Mouse (Mus musculus) limb, embryonic 14.5 days (tissue): ENCODE data around the gene Myo10. TPM values are rescaled to one million over a fixed set of nuclear protein-coding genes. Genes with fewer than 3 reads are reported as not detected.

Source experiments
- ATAC-seq: fragments of 200-750 bp; cut with Nextera tagmentation; 2 replicates; pipeline ENCODE4 v1.8.0; 2017; ENCODE audit warnings: low read depth, moderate number of reproducible peaks, moderate TSS enrichment; ENCODE audit not compliant: low FRiP score
- DNase-seq: peaks from one replicate; pipeline ENCODE4 v3.0.0-alpha.2; 2015; ENCODE audit warnings: low spot score
- H3K27ac ChIP-seq: fragments of 300-500 bp; sonication (generic); replicated peaks from 2 replicates; pipeline ENCODE4 v1.5.1; 2014; ENCODE audit warnings: low read depth, mild to moderate bottlenecking, low read length, moderate library complexity, mixed read lengths
- H3K27me3 ChIP-seq: fragments of 300-500 bp; sonication (generic); 2 replicates; pipeline ENCODE4 v1.6.1; 2014; ENCODE audit warnings: low read length, mixed read lengths; ENCODE audit not compliant: control insufficient read depth, insufficient read depth
- H3K36me3 ChIP-seq: fragments of 300-500 bp; sonication (generic); 2 replicates; pipeline ENCODE4 v1.6.1; 2014; ENCODE audit warnings: mild to moderate bottlenecking, low read length, moderate library complexity, mixed read lengths; ENCODE audit not compliant: control insufficient read depth, insufficient read depth
- H3K4me1 ChIP-seq: fragments of 300-500 bp; sonication (generic); 2 replicates; pipeline ENCODE4 v1.6.1; 2014; ENCODE audit warnings: antibody characterized with exemption, low read length, mixed read lengths; ENCODE audit not compliant: control insufficient read depth, insufficient read depth
- H3K4me2 ChIP-seq: fragments of 300-500 bp; sonication (generic); replicated peaks from 2 replicates; pipeline ENCODE4 v1.6.1; 2014; ENCODE audit warnings: low read depth, mild to moderate bottlenecking, low read length, moderate library complexity; ENCODE audit not compliant: severe bottlenecking
- H3K4me3 ChIP-seq: fragments of 300-500 bp; sonication (generic); replicated peaks from 2 replicates; pipeline ENCODE4 v1.5.1; 2014; ENCODE audit warnings: low read length
- H3K9ac ChIP-seq: fragments of 300-500 bp; sonication (generic); 2 replicates; pipeline ENCODE4 v1.6.1; 2014; ENCODE audit warnings: mild to moderate bottlenecking, low read depth, low read length, moderate library complexity; ENCODE audit not compliant: severe bottlenecking
- H3K9me3 ChIP-seq: fragments of 300-500 bp; sonication (generic); 2 replicates; pipeline ENCODE4 v1.6.1; 2016; ENCODE audit warnings: low read length; ENCODE audit not compliant: control insufficient read depth
- POLR2A ChIP-seq: fragments of 200-500 bp; IDR thresholded peaks from 2 replicates; pipeline ENCODE4 v1.8.0; 2012; ENCODE audit warnings: inconsistent platforms, mild to moderate bottlenecking, moderate library complexity, borderline replicate concordance; ENCODE audit not compliant: insufficient read depth, insufficient read length; ENCODE audit errors: extremely low read depth
- WGBS: fragments of 180-500 bp; shearing (Covaris S2); extraction: QIAGEN DNeasy Blood & Tissue Kit; methylation state at CpG from one replicate; pipeline ENCODE4 v1.1.7; 2014; 5-methylcytosine and 5-hydroxymethylcytosine counted together
- polyA plus RNA-seq, 2 experiments: library from polyadenylated mRNA; depleted of rRNA in 1 of 2; stranded (reverse) in 1 of 2; unstranded in 1 of 2; fragments of >200 nt; fragmentation: Nextera tagmentation in 1 of 2; extraction: Ambion mirVana in 1 of 2; gene quantifications; 2 replicates each; pipeline versions ENCODE4 v1.2.1 to v1.2.3; 2012 to 2014

Gene Myo10
- polyA plus RNA-seq, 2 experiments = 26.9 to 28.8 TPM

DNA sequence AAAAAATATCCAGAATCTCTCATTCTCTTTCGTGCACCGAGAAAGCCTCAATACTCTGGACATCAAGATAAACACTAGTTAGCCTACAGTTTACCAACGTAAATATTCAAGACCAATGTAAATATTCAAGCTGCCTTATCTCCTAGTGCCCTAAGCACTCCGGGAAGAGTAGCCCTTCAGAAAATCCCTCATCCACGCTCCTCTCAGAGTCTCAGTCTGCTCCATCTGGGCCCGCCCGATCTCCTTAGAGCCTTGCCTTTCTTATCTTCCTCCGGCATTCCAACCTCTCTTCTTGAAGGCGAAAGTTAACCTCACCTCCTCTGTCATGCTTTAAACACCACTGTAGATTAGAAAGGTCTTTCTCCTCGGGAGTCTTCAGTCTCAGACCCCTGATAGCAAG lies 13.1 kb upstream of the Myo10 start:
- no peaks in the 10 kb centered on the region for H3K9me3 ChIP-seq
- H3K9ac ChIP-seq = no peak overlapping the region
- no peaks in the 10 kb centered on the region for H3K27me3 ChIP-seq
- no peak overlapping the region for H3K27ac ChIP-seq
- no peak overlapping the region for H3K4me2 ChIP-seq
- no peaks in the 10 kb centered on the region for H3K36me3 ChIP-seq
- ATAC-seq (no peak), DNase-seq (no peak)
- TF ChIP-seq POLR2A = no peak
- no peak overlapping the region for H3K4me3 ChIP-seq
- 70% methylated on average over 10 of the region's 10 CpGs for WGBS
- H3K4me1 ChIP-seq = no peaks in the 10 kb centered on the region

DNA sequence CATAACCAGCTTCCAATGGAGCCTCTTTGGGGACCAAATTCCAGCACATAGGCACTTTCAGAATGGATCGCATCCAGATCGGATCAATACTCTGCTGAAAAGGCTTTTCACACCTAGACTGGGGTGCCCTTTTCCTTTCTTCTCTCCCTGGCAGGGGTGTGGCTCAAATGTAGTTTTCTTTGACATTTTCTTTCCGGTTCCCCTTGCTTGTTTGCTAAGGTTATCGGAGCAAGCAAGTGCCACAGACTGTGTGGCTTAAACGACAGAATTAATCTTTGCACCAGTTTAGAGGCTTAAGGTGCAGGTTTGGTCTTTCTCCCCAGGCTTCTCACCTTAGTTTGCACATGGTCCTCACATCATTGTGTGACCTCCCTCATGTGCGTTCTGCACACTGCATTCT lies 11.1 kb upstream of the Myo10 start:
- TF ChIP-seq POLR2A = no peak
- no peaks in the 10 kb centered on the region for H3K4me1 ChIP-seq
- 76% methylated on average over 6 of the region's 6 CpGs for WGBS
- no peak overlapping the region for H3K4me2 ChIP-seq
- no peak overlapping the region for H3K27ac ChIP-seq
- no peaks in the 10 kb centered on the region for H3K36me3 ChIP-seq
- ATAC-seq (no peak), DNase-seq (no peak)
- H3K9me3 ChIP-seq = no peaks in the 10 kb centered on the region
- no peak overlapping the region for H3K4me3 ChIP-seq
- no peaks in the 10 kb centered on the region for H3K27me3 ChIP-seq
- no peak overlapping the region for H3K9ac ChIP-seq

DNA sequence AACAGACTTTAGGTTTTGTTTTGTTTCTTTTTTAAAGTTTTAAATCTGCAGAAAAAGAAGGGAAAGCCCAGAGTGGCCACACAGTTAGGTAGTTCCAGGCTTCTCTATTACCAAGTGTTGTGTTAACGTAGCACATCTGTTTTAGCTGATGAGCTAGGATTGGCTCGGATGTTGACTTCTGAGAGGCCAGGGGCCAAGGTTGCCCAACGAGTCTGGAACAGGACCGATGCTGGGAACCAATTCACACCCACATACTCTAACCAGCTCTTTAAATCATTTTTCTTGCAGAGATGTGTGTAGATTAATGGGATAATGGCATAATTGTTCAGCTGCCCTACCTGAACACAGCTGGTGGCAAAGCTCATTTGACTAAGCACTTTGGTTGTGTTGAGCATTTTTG lies 1.8 kb upstream of the Myo10 start:
- Histone ChIP-seq H3K4me2 (no peak overlapping the region), H3K36me3 (no peaks in the 10 kb centered on the region), H3K4me3 (no peak overlapping the region), H3K4me1 (peaks cover 23% of the 10 kb centered on the region), H3K27ac (no peak overlapping the region), H3K9me3 (no peaks in the 10 kb centered on the region), H3K27me3 (no peaks in the 10 kb centered on the region), H3K9ac (no peak overlapping the region)
- 56% methylated on average over 4 of the region's 4 CpGs for WGBS
- TF ChIP-seq POLR2A = no peak
- ATAC-seq (no peak), DNase-seq (no peak)

DNA sequence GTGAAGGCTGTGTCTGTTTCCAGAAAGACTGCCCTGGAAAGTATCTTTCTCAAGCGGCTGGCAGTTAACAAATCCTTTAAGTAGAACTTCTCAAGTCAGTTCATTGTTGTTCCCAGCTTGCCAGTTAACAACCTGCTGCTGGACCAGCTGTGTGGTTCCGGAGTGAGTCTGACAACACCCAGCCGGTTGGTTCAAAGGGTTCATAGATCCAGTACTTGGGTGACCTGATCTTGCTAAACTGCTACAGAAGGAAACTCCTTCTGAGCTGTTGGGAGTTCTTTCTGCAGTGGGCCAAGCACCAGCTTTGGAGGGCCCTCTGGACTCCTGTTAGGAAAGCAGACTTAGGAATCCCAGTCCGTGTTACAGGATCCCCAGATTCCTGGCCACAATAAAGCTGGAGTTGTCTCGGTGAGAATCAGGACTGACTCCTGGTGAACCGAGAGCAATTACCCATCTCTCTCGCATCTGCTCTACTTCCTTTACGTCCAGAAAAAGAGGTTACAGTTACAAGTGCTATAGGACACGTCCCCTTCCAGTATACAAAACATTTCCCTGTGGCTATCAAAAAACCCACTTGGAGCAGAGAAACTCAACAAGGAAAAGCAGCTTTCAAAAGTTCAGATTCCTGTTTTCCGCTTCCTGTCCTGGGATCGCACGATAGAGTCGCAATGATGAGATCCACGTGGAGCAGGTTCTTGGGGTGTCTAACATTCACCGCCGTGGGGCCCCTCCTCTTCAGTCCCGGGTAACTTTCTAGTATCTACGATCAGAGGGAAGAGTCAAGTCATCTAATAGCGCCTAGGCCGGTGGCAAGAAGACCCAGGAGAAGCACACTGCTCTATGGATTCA lies 750 bp upstream of the Myo10 start:
- peak overlapping the region; percentile 76 for H3K4me2 ChIP-seq
- WGBS = 7% methylated on average over 20 of the region's 20 CpGs
- H3K9me3 ChIP-seq = no peaks in the 10 kb centered on the region
- H3K36me3 ChIP-seq = no peaks in the 10 kb centered on the region
- peak overlapping the region; percentile 36 for H3K9ac ChIP-seq
- H3K27ac ChIP-seq = no peak overlapping the region
- ATAC-seq = peak; percentile 21; the same call in 1 of the 2 replicates
- peak overlapping the region; percentile 91 for H3K4me3 ChIP-seq
- TF ChIP-seq POLR2A = no peak
- DNase-seq = no peak
- H3K4me1 ChIP-seq = peaks cover 30% of the 10 kb centered on the region
- no peaks in the 10 kb centered on the region for H3K27me3 ChIP-seq

DNA sequence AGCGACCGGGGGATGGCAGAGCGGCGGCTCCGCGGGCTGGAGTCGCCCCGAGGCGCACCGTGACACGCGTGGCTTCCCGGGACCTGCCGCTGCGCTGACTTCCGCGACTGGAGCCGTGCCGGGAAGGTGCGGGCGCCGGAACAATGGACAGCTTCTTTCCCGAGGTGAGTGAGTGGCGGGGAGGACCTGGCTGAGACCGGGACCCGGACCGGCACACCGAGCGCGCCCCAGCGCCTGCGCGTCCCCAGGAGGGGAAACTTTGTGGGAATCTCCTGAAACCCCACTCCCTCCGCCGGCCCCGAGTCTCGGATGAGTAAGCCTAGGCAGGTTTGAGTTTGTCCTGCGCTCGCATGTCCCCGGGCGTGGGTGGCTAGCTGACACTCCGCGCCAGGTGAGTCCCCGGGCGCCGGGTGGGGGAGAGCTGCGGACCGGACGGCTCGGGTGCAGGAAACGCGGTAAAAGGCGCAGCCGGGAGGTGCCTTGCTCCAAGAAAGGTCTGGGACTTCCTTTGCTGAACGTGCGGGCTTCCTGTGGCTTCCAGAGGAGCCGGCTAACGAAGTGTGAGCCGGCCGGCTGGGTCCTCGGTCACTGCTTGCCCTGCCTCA lies 644 bp downstream of the Myo10 start:
- DNase-seq (no peak), ATAC-seq (no peak)
- H3K9ac ChIP-seq = peak overlapping the region; percentile 84
- peak overlapping the region; percentile 87 for H3K27ac ChIP-seq
- H3K4me2 ChIP-seq = peak overlapping the region; percentile 76
- no peaks in the 10 kb centered on the region for H3K36me3 ChIP-seq
- H3K4me1 ChIP-seq = peaks cover 34% of the 10 kb centered on the region
- H3K27me3 ChIP-seq = no peaks in the 10 kb centered on the region
- no peaks in the 10 kb centered on the region for H3K9me3 ChIP-seq
- peak overlapping the region; percentile 91 for H3K4me3 ChIP-seq
- no peak for TF ChIP-seq POLR2A
- WGBS = under 1% methylated on average over 40 of the region's 61 CpGs
